Mouse (Mus musculus) heart, adult 2 months (tissue): ENCODE results near the gene Srcin1. TPM values are rescaled to one million over a fixed set of nuclear protein-coding genes. Genes with fewer than 3 reads are reported as not detected.

ENCODE experiments used
- DNase-seq, 2 experiments: peaks; one replicate each; pipeline ENCODE4 v3.0.0; 2021
- H3K27ac ChIP-seq: fragments of 200-600 bp; 2 replicates; pipeline ENCODE4 v1.8.1; 2022
- H3K27me3 ChIP-seq: fragments of 200-500 bp; 2 replicates; pipeline ENCODE4 v1.6.1; 2012; ENCODE audit warnings: mild to moderate bottlenecking, low read length, inconsistent platforms, mixed read lengths; ENCODE audit not compliant: control insufficient read depth, insufficient read depth
- H3K36me3 ChIP-seq: fragments of 200-500 bp; 2 replicates; pipeline ENCODE4 v1.6.1; 2012; ENCODE audit warnings: low read length, inconsistent platforms; ENCODE audit not compliant: control insufficient read depth, insufficient read depth
- H3K4me1 ChIP-seq: fragments of 200-500 bp; 2 replicates; pipeline ENCODE4 v1.6.1; 2011; ENCODE audit warnings: low read length; ENCODE audit not compliant: control insufficient read depth, insufficient read depth
- H3K4me3 ChIP-seq: fragments of 200-600 bp; 2 replicates; pipeline ENCODE4 v1.8.1; 2022
- H3K79me2 ChIP-seq: fragments of 200-500 bp; replicated peaks from 2 replicates; pipeline ENCODE4 v1.6.1; 2012; ENCODE audit warnings: mild to moderate bottlenecking, inconsistent platforms, low read length, moderate library complexity, mixed read lengths; ENCODE audit not compliant: control insufficient read depth, insufficient read depth
- H3K9ac ChIP-seq: fragments of 200-500 bp; 2 replicates; pipeline ENCODE4 v1.6.1; 2012; ENCODE audit warnings: low read depth, mild to moderate bottlenecking, control low read depth, inconsistent platforms, low read length, mixed read lengths
- CTCF ChIP-seq: fragments of 200-600 bp; IDR thresholded peaks from 2 replicates; pipeline ENCODE4 v1.8.1; 2022; ENCODE audit warnings: antibody characterized with exemption, mild to moderate bottlenecking, moderate library complexity
- EP300 ChIP-seq: fragments of 200-500 bp; IDR thresholded peaks from 2 replicates; pipeline ENCODE4 v1.6.1; 2011; ENCODE audit warnings: low read depth, low read length, control low read depth; ENCODE audit not compliant: insufficient read depth
- POLR2A ChIP-seq: fragments of 200-500 bp; IDR thresholded peaks from 2 replicates; pipeline ENCODE4 v1.6.1; 2011; ENCODE audit warnings: mild to moderate bottlenecking, low read depth, low read length, control low read depth; ENCODE audit not compliant: insufficient read depth
- WGBS: fragments of 180-500 bp; shearing (Covaris S2); methylation state at CpG from one replicate; pipeline ENCODE4 v1.1.7; 2018; 5-methylcytosine and 5-hydroxymethylcytosine counted together
- intact Hi-C: fragments of 180-260 bp; cut with DNase I; formaldehyde crosslinking; loops from one replicate; pipeline ENCODE4 v1.15.1; 2025
- polyA plus RNA-seq: library from polyadenylated mRNA; depleted of rRNA; stranded (reverse); fragments of >200 nt; gene quantifications from 2 replicates; pipeline ENCODE4 v1.2.3, GENCODE M21; 2012
- total RNA-seq, 2 experiments: library from RNA; stranded (reverse); gene quantifications; 2 replicates each; pipeline ENCODE4 v1.2.3; 2021

Srcin1 gene
- total and polyA plus RNA-seq, 3 experiments: 0.13 to 0.36 (median 0.31) TPM

- no peak for DNase-seq
- 32% methylated on average over 6 of the region's 6 CpGs for WGBS
- no peaks in the 10 kb centered on the region for H3K36me3 ChIP-seq
- H3K27ac ChIP-seq: no peak overlapping the region
- intact Hi-C loops: loop anchor here (5.0 kb wide), 1 partner anchor 73 kb away; no protein-coding TSS in a partner anchor
- peaks cover 9% of the 10 kb centered on the region for H3K27me3 ChIP-seq
- no peak overlapping the region for H3K9ac ChIP-seq
- no peak overlapping the region for H3K4me3 ChIP-seq
- no peaks in the 10 kb centered on the region for H3K79me2 ChIP-seq
- H3K4me1 ChIP-seq: no peaks in the 10 kb centered on the region; the same call in 1 of the 2 replicates
- TF ChIP-seq CTCF (no peak), EP300 (no peak), POLR2A (no peak)
These were observed 20.8 kb downstream of the Srcin1 start for GRCm38 (mm10) chr11:97555144-97555543.

- WGBS: 25% methylated on average over 8 of the region's 8 CpGs
- no peak for DNase-seq
- Histone ChIP-seq H3K27ac (no peak overlapping the region), H3K9ac (no peak overlapping the region), H3K4me3 (no peak overlapping the region), H3K79me2 (no peaks in the 10 kb centered on the region), H3K4me1 (no peaks in the 10 kb centered on the region; the same call in 1 of the 2 replicates), H3K27me3 (peaks cover 16% of the 10 kb centered on the region), H3K36me3 (no peaks in the 10 kb centered on the region)
- TF ChIP-seq EP300: no peak
- no peak for TF ChIP-seq CTCF
- TF ChIP-seq POLR2A: no peak
- intact Hi-C loops: no loop called here
These were observed 23.8 kb downstream of the Srcin1 start for GRCm38 (mm10) chr11:97552151-97552550.

- DNase-seq: no peak
- Histone ChIP-seq H3K4me3 (no peak overlapping the region), H3K27ac (no peak overlapping the region), H3K36me3 (no peaks in the 10 kb centered on the region), H3K27me3 (peaks cover 26% of the 10 kb centered on the region), H3K4me1 (no peaks in the 10 kb centered on the region), H3K79me2 (no peaks in the 10 kb centered on the region), H3K9ac (no peak overlapping the region)
- TF ChIP-seq CTCF (no peak), POLR2A (no peak), EP300 (no peak)
- WGBS: 48% methylated on average over 8 of the region's 8 CpGs
- intact Hi-C loops: no loop called here
These were observed 27.2 kb downstream of the Srcin1 start for GRCm38 (mm10) chr11:97548757-97549156.

- intact Hi-C loops: no loop called here
- 56% methylated on average over 12 of the region's 12 CpGs for WGBS
These were observed 27.9 kb downstream of the Srcin1 start for GRCm38 (mm10) chr11:97547957-97548706.

GRCm38 (mm10) chr11:97546804-97547411 lies 29.1 kb downstream of the Srcin1 start:
- 2% methylated on average over 47 of the region's 73 CpGs for WGBS
- H3K4me3 ChIP-seq: peak overlapping the region; percentile 36; the same call in 1 of the 2 replicates
- peak overlapping the region; percentile 27; the same call in 1 of the 2 replicates for H3K9ac ChIP-seq
- TF ChIP-seq EP300: no peak
- no peak for TF ChIP-seq POLR2A
- no peak for TF ChIP-seq CTCF
- no peak for DNase-seq
- intact Hi-C loops: no loop called here
- H3K79me2 ChIP-seq: no peaks in the 10 kb centered on the region
- H3K36me3 ChIP-seq: no peaks in the 10 kb centered on the region
- H3K27me3 ChIP-seq: peaks cover 26% of the 10 kb centered on the region
- H3K27ac ChIP-seq: no peak overlapping the region
- H3K4me1 ChIP-seq: no peaks in the 10 kb centered on the region

More at GRCm38 (mm10) chr11:97547957-97548706, 27.9 kb downstream of the Srcin1 start:
- H3K4me3 ChIP-seq: no peak overlapping the region
- no peak overlapping the region for H3K9ac ChIP-seq
- no peaks in the 10 kb centered on the region for H3K36me3 ChIP-seq
- no peaks in the 10 kb centered on the region for H3K79me2 ChIP-seq
- H3K27ac ChIP-seq: no peak overlapping the region
- TF ChIP-seq POLR2A: no peak
- TF ChIP-seq EP300: no peak
- no peak for TF ChIP-seq CTCF
- DNase-seq: no peak
- H3K27me3 ChIP-seq: peaks cover 26% of the 10 kb centered on the region
- no peaks in the 10 kb centered on the region for H3K4me1 ChIP-seq
